Mouse (Mus musculus) kidney, adult 2 months (tissue): Measurements from ENCODE around the gene Magi1.

Experiments used
- CTCF ChIP-seq: fragments of 200-500 bp; conservative IDR thresholded peaks from 2 replicates; pipeline ENCODE4 v1.5.1; 2011; ENCODE audit warnings: low read depth, mild to moderate bottlenecking, control low read depth, low read length, moderate library complexity, mixed read lengths; ENCODE audit not compliant: insufficient read depth, insufficient read length
- POLR2A ChIP-seq: fragments of 200-500 bp; IDR thresholded peaks from one replicate; pipeline ENCODE4 v1.6.1; 2011; ENCODE audit warnings: low read depth, low read length, control low read depth

- TF ChIP-seq POLR2A (no peak), CTCF (no peak)
Observed at GRCm38 (mm10) chr6:93877337-93877736, 406.4 kb downstream of the Magi1 start.
